Mouse (Mus musculus) lung, postnatal 0 days (tissue): Measurements from ENCODE around the gene Plekhh1.

ENCODE experiments used
- CTCF ChIP-seq: IDR thresholded peaks from 2 replicates; pipeline ENCODE4 v1.5.1; 2016; ENCODE audit warnings: antibody characterized with exemption, mild to moderate bottlenecking
- EP300 ChIP-seq: IDR thresholded peaks from 2 replicates; pipeline ENCODE4 v1.6.1; 2016; ENCODE audit warnings: antibody characterized with exemption, mild to moderate bottlenecking, control low read depth

- TF ChIP-seq CTCF (no peak), EP300 (no peak)
Measured at GRCm38 (mm10) chr12:79048898-79049297, 19.9 kb downstream of the Plekhh1 start.
